Mouse (Mus musculus) embryo, embryonic 11.5 days (tissue): ENCODE data around the gene Tshz3.

Experiments used
- DNase-seq: peaks from one replicate; pipeline ENCODE4 v3.0.0-alpha.2; 2012; ENCODE audit warnings: low read depth, low spot score

Gene Tshz3

DNA sequence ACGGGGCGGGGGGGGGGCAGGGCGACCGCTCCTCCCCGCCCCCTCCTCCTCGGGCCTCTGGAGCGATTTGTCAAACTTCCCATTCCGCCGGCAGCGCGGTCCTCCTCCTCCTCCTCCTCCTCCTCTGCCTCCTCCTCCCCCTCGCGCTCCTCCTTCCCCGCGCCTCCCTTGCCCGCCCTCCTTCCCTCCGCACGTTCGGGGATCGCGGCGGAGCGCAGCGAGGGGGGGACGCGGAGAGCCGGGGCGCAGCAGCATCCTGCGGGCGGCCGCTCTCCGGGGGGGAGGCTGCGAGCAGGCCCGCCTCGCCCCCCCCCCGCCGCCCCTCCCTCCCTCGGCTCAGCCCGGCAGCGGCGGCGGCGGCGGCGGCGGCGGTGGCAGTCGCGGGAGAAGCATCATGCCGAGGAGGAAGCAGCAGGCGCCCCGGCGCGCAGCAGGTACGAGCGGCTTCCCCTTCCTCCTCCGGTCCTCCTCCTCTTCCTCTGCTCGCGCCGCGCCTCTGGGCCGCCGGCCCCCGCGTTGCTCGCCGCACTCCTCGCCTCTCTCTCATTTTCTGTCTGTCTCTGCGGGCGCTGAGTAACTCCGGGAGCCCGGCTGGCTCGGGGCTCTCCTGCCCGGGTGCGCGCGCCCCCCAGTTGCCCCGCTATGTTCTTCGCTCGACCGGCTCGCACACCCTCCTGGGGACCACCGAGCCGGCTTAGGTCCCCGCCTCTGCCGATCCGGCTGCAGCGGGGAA lies at the start of gene Tshz3:
Gene Tshz3, plus strand, starts transcription at position 263 of the 733 bp plus-strand sequence.
- DNase-seq, result no peak

DNA sequence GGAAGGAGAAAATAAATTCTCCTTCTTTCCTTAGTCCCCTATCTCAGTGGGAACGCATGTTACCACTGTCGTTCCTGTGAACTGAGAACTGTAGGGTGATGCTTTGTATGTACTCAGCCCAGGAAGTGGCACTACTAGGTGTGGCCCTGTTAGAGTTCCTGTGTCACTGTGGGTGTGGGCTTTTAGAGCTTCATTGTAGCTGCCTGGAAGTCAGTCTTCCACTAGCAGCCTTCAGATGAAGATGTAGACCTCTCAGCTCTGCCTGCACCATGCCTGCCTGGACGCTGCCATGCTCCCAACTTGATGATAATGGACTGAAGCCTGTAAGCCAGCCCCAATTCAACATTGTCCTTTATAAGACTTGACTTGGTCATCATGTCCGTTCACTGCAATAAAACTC lies 42.0 kb upstream of the Tshz3 start:
- no peak for DNase-seq

DNA sequence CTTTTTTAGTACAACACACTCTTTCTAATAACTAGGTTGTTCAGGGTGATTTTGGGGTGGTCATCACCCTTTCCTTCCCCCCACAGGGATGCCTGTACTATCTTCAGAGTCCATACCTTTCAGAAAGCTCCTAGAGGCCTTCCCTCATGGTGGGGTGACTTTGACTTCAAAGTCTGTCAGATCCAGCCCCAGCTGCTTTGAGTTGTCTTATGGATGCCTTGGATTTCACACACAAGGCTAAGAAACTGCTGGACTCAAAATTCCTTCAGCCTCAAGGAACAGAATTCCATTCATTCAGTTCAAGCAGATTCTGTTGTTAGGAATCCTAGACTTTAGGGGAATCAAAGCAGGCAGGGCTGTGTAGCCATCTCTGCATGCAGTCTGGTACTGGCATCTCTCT lies 41.5 kb upstream of the Tshz3 start:
- no peak for DNase-seq

DNA sequence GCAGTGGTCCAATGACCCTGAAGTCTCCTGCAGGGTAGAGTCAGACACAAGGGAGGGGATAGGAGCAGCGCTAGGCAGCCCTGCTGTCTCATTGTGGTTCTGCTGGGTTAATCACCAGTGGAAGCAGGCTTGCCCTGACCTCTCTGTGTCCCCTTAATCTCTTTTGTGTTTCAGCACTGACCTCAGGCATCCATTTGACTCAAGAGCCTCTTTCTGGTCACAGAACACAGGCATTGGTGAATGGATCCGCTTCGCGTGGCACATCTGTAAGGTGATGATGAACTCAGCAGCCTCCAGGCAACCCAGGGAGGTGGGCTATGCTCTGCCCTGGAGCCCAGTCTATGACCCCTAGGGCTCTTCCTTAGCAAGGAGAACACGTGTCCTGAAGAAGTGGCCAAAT lies 39.6 kb upstream of the Tshz3 start:
- no peak for DNase-seq

DNA sequence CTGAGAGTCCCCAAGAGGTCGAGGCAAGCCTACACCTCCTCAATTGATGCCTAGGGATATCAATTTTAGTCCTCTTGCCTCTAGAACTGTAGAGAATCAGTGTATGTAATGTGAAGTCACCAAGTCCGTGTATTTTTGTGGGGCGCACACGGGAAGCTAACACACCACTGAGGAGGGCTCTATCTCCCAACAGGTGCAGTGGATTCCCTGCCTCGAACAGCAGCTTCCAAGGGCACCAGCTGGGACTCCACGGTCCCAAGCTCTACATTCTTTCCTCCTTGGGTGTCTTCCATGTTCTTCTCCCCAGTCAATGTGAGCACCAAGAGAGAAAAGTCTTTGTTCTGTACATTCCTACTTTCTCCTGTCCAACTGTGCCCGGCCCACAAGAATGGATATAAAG lies 38.7 kb upstream of the Tshz3 start:
- no peak for DNase-seq

DNA sequence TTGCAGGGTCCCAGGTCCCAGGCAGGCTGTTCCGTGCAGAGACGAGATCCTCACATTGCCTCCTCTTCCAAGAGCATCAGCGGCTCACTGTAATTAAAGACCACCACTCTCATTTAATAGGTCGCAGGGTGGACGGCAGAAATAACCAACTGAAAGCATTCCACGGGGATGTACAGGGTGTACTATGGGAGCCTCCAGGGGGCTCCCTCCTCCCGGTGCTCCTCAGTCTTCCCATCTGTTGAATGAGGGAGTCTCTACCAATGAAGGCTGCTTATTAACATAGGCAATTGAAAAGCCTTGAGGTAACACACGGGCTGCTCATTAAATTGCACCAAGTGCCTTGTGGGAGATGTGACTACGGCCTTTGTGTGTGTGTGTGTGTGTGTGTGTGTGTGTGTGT lies 37.3 kb upstream of the Tshz3 start:
- DNase-seq, result no peak

DNA sequence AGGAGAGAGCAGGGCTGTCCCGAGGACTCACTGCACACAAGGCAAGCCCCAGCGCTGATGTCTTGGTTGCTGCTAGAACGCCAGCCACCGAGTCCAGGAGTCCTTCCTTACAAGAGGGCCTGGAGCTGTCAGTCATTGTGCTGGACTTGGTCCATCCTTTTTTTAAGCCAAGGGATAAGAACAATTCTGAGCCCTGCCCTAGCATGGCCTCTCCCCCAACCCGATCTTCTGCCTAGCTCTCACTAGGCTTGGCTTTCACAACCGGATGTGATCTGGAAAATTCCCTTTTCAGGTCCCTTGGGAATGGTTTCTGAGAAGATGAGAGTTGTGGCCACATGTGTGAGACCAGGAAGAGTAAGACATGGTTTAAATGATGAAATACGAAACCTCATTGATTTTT lies 34.5 kb upstream of the Tshz3 start:
- no peak for DNase-seq

DNA sequence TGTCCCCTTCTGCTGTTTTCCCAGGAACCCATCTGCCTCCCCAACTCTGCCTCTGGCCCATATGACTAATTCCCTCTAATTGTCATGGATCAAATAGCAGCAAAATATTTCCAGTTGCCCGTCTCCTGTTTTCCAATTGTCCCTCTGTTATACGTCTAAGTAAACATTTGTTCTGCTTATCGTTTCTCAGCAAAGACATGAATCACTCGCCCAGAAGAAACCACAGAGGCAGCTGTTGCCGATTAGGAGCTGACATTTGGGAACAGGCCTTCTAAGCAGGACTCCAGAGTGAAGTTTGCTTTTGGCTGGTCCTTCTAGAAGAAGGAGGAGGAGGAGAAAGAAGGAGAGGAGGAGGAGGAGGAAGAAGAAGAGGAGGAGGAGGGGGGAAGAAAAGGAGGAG lies 30.2 kb upstream of the Tshz3 start:
- no peak for DNase-seq

DNA sequence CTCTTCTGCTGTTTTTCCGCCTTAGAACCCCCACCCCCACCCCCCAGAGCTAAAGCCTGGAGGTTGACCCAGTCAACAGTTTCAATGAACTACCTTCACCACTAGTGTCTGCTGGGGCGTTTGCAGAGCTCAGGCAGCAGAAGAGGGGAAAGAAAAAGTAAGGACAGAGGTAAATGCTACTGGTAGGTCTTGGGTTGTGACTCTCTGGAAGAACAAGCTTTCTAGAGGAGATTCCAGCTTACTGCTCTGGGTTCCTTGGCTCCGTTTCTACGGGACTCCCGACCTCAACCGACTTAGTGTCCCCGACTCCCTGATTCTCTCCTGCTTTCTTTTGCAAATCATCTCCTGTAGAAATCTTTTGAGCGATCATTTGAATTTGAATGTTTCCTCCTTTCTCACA lies 19.9 kb upstream of the Tshz3 start:
- DNase-seq, result no peak

DNA sequence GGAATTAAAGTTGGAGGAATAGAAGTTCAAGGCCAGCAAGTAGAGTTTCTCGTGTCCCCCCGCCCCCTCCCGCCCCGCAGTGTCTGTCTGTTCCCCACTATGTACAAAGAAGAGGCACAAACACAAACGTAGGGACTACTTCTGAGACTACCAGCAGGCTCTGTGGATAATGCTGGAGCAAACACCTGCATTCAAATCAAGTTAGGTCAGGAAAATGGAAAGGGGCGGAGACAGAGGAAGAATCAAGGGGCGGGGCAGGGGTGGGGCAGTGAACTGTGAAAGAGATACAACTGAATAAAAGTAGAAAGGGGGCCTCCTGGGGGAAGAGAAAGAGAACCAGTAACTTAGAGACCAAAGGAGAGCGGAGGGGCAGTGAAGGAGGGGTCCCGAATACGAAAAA lies 19.4 kb upstream of the Tshz3 start:
- no peak for DNase-seq

DNA sequence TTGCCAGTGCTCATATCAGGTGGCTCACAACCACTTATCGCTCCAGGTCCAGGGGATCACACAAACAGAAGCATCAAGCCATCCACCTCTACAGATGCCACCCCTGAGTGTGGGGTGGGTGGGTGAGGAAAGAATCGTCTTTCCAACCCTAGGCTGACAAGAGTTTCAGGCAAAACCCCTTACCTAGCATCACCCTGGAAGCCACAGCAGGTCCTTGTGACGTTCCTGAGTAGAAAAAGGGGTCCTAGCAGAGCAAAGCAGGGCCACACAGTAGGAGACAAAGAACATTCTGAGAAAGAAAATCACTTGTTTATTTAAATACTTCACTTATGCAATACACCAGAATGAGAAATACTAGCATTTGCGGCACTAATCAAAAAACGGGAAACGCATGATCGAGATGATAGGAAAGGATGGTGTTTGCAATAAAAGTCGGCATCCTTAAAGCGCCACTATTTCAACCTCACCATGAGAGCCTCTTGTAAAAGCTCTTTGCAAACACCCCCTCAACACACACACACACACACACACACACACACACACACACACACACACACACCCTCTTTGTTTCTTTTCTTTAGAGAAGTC lies 18.8 kb upstream of the Tshz3 start:
- no peak for DNase-seq

DNA sequence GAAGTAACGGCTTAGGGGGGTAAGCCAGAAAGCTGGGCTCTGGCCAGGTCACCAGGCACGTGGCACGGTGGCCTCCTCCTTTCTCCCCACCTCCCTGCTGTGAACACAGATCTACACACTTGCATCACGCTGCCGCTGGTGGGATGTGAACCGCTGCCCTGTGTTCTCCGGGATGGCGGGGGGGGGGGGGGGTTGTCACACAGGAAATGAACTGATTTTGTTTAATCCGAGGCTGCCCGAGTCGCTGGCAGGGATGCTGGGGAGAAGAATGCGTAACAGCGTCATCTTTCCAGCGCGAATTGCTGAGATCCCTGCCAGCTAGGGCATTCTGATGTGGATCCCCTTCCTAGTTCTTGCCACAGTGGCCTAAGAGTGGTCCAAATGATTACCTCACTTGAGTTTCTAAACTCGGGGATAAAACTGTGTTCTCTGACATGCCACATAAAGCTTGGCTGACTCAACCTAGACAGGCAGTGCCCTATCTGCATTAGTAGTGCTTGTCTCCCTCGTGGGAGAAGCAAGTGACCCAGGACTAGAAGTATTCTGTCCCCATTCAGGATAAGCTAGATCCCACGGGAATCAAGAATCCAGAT lies 18.0 kb upstream of the Tshz3 start:
- no peak for DNase-seq

DNA sequence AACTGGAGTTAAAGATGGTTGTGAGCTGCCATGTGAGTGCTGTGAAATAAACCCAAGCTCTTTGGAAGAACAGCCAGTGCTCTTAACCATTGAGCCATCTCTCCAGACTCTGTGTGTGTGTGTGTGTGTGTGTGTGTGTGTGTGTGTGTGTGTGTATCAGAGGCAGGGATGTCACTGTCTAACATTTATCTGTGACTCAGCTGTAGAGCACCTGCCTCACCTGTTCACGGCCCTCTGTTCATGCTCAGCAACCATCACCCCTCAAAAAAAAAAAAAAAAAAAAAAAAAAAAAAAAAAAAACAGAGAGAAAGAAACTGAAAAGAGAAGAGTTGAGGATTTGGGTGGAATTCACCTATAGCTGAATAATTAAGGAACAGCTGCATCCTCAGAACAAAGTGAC lies 10.4 kb upstream of the Tshz3 start:
- no peak for DNase-seq

DNA sequence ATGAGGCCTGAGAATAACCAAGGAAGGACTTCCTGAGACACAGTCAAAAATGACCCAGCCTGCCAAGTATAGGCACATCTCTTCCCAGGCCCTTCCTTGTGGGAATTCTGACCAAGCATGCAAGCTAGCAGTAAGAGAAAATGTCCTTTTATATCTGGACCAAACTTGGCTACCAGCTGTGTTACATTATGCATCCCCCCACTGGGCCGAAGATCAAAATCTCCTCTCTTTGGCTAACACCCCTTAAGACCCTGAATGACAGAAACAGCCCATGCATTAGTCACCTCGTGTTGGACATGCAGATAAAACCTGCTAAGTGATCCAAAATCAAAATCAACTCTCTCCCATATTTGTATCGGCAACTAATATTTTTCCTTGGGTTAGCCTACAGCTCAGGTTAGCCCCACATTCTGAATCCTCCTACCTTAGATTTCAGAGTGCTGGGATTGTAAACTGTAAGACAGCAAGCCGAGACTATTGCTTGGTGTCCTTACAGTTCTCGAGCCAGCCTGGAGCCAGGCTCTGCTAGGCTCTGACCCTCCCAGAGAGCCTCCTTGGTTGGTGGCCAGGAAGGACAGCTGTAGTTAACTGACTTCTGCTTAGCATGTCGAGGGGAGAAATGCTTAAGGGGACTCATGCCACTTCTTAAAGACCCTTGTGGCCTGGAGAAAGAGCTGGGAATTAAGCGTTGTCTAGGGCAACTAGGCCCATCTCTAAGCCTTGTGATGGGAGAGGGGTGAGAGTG lies 8.7 kb upstream of the Tshz3 start:
- no peak for DNase-seq

DNA sequence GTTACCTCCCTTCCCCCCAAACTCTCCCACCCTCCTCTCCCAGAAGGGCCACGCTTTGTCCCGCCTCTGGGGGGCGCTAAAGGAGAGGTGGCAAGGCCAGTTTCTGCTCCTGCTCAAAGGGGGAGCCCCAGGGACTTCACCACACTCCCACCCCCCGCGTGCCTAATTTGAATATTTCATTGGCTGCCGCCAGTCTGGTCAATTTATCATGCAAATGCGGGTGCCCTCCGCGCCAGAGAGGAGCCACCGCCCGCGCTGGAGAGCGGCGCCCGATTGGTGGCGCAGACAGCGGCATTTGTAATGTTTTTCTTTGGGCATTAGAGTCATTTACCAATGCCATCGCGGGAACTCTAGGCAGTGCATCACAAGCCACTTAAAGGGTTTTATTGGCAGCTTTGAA lies 7.4 kb upstream of the Tshz3 start:
- no peak for DNase-seq

DNA sequence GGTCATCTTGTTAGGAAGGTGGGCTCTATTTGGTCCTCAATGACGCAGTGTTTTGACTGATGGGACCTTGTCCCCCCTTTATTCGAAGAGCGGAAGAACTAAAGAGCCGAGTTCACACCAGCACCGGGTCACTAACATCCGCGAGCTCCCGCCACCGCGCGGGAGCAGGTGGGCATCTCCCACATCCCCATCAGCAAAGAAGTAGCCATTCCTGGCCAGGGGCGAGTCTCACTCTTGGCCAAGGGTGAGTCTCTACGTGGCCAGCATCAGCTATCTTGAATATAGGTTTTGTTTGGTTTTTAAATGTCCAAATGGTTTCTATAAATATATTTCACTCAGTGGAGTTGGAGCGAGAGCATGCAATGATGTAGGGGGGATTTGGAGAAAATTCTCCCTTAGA lies 6.3 kb upstream of the Tshz3 start:
- DNase-seq, result no peak

DNA sequence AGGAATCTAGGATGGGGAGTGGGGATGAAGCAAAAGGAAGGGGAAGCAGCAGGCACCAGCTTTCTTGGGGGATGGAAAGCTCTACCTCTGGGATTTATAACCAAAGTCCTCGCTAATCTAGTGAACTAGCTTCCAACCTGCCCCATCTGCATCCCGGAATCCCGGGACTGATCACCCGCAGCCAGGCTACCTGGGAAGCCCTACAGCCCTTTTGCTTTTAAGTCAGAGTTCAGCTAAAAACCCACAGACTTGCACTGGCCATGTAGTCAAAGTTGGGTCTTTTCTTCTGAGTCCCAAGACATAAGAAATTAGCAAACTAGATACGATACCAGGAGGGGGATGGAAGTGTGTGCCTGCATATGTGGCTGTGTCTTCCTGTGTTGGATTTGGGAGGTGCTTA lies 5.5 kb upstream of the Tshz3 start:
- no peak for DNase-seq

DNA sequence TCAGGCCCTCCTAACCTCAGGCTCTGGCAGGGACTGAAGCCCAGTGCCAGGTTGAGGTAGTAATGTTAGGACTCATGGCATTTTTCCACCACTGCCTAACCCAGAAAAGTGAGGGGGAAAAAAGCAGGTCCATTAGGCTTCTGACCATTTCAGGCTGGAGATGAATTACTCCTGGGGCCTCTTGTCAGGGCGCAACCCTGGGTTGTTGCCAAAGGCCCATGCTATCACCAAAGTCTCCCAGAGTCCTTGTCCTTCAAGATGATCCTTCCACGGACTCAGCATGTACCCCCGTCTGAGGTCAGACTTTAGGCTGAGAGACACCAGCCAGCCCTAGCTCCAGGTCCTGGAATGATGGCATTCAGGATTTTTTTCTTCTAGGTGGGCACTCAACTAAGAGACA lies 4.8 kb upstream of the Tshz3 start:
- no peak for DNase-seq

DNA sequence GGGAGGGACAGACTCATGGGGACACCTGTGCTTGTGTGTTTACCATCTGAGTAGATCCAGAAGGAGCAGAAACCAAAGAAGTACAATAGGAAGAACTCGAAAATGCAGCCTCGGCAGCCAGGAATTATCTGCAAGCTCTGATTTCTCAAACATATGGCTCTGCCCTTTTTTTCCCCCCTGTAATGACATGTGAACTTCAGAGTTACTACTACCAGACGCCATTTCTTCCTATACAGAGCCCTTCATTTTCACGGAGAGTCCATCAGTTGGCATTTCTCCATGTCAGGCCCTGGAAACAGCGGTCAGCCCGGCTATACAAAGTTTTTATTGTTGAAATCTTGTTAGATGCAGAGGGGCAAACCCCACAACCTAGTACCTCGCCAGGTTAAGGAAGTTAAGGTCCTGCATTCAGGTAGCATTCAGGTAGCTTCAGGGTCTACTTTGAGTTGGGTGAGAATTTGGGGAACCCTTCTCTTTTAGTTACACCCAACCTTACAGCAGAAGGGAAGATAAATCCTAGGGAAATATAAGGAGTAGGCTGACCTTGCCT lies 3.2 kb upstream of the Tshz3 start:
- no peak for DNase-seq

DNA sequence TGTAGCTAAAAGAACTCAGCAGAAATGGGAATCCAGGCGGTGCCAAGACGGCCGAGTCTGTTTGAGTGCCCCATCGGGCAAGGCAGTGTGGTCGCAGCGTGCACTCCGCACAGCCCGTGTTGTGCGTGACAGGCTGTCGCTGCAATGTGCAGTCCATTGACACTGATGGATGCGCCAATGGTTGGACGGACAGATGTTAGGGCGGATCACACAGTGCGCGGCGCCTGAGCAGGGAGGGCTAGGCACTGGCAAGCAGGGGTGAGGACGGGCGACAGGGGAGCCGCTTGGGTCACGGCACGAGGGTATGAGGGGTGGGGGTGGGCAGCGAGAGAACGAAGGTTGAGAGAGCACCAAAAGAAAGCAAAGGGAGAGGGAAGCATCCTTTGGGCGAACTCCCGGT lies 2.6 kb upstream of the Tshz3 start:
- DNase-seq, result no peak

DNA sequence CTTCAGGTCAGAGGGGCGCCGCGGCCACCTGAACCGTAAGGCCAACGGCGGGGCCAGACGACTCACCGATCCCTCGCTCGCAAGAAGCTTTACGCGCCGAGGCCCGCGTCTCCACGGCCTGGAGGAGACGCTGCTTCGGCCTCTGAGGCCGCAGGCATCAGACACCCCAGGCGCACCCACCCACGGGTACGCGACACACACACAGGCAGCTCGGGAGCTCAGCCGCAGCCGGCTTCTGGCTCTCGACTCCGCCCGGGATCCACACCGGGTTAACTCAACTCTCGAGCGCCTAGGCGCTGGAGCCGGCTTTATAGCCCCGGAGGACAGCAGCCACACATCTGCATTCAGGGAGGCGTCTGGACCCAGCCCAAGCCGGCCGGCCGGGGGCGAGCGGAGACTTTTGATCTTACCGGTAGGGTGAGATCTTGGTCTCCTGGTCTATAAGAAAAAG lies 2.1 kb upstream of the Tshz3 start:
- no peak for DNase-seq

DNA sequence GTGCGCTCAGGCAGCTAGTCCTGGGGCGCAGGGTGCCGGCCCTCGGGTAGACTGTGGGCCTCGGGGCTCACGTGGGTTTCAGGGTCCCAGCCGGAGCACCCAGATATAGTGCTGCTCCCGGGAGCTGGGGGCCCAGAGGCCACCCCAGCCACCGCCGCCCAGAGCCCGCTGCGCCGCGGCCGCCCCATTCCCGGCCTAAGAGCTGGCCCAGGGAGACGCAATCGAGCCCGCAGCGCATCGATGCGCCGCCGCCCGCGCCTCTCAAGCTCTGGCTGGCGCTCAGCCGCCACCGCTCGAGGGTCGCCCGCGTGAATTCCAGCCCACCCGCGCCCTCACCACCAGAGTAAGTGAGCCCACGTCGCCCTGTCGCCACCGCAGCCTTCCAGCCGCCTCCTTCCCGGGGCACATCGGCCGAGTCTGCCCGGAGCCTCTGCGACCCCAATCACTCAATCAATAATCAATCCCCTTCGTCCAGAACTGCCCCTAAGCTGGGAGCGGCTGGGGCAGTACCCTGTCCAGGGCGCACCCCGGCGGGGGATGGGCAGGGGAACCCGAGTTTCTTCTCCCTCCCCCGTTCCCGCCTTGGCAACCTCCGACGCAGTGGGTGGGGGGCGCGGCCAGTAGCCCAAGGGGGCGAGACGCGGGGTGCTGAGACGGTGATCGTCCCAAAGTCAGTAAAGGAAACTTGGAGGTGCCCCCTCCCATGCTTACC lies 1.4 kb upstream of the Tshz3 start:
- DNase-seq, result no peak
